Mouse (Mus musculus) adrenal gland, adult 8-10 months (tissue): Measurements from ENCODE around the gene Adgrl1. TPM values are rescaled to one million over a fixed set of nuclear protein-coding genes. Genes with fewer than 3 reads are reported as not detected.
"Not testable (repeated sequence)": the region's sequence is repeated elsewhere in the genome, so short reads cannot be mapped to it uniquely, and the experiment has no call there.

Source experiments
- DNase-seq: peaks from one replicate; pipeline ENCODE4 v3.0.0; 2022
- total RNA-seq, 4 experiments: library from RNA; stranded (reverse); gene quantifications; 2 replicates each; pipeline ENCODE4 v1.2.4; 2022

The Adgrl1 gene
- total RNA-seq, 4 experiments from 2014 or later, result 90.5 to 113 (median 105) TPM

- peak; percentile 99 for DNase-seq
Observed at GRCm38 (mm10) chr8:83955106-83955957, 55.4 kb downstream of the Adgrl1 start, which contains the start of the genes Gm10644 and Asf1b. Gene Gm10644 (minus strand): TSS chr8:83955205. Gene Asf1b (plus strand): TSS chr8:83955507.

GRCm38 (mm10) chr8:83955958-83956218 lies 56.0 kb downstream of the Adgrl1 start:
- DNase-seq, result no peak

GRCm38 (mm10) chr8:83956789-83957188 lies 56.9 kb downstream of the Adgrl1 start:
- no peak for DNase-seq

DNA sequence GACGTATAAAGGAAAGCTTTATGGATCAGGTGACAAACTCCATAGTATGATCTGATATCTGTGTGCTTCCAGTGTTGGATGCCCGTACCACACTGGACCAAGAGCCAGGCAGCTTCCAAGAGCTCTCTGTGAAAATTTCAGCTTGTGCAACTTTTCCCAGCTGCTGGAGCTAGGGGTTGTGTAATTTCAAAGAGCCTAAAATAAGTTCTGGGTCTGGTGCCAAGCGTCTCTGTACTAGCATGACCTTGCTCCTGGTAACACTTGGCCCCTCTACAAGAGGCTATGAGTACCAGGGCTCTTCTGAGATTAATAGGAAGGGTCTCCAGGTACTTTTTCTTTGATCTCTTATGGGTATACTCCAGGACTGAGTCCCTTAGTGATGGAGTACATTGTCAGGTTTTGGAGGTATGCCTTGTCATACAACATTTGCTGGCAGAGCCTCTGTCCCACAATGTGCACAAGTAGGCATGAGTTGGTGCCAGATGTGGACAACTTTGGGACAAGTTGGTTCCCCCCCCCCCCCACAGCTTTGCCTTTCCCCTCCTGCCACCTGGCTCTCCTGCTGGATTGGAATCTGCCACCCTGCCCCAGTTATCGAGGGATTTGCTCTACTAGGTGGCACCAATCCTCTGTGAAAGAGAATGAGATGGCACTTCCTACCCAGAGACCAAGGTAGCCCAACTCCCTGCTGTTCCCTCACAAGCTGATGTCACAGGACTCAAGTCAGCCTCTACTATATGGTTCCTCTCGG lies 64.3 kb downstream of the Adgrl1 start:
- peak; percentile 70 for DNase-seq

DNA sequence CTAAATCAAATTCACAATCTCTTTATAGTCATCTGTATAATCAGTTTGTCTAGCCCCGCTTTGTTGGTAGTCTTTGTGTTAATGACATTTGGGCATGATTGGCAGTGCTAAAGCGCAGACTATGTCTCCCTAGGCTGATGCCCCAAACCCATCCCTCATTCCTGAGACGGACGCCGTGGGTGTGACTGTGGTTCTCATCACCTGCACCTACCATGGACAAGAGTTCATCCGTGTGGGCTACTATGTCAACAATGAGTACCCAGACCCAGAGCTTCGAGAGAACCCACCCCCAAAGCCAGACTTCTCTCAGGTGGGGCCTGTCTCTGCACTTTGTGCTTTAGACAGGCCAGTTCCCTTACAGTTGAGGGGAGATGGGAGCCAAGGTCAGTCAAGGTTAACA lies 67.8 kb downstream of the Adgrl1 start:
- DNase-seq, result no peak

DNA sequence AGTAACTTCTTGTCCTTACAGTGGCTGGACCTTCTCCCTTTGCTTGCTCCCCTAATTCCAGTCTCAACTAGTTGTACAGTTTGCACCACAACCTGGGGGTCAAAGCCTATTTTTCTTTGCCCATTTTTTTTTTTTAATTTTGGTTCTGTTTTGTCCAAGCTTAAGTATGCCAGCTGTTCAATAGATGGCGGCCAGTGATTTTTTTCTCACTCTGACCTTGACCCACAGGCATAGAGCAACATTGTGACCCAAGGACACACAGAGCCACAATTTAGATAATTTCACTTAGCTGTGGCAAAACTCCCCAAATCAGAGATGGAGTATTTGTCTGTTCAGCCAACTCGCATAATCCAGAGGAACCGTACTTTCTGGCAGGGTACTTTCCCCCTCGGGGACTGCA lies 71.2 kb downstream of the Adgrl1 start:
- DNase-seq, result no peak

- no peak for DNase-seq
Observed at GRCm38 (mm10) chr8:83971661-83972060, 71.8 kb downstream of the Adgrl1 start.

- peak; percentile 99 for DNase-seq
Observed at GRCm38 (mm10) chr8:83972150-83973120, 72.5 kb downstream of the Adgrl1 start, which contains the start of gene Prkaca. Gene Prkaca (plus strand): TSS chr8:83972993.

DNA sequence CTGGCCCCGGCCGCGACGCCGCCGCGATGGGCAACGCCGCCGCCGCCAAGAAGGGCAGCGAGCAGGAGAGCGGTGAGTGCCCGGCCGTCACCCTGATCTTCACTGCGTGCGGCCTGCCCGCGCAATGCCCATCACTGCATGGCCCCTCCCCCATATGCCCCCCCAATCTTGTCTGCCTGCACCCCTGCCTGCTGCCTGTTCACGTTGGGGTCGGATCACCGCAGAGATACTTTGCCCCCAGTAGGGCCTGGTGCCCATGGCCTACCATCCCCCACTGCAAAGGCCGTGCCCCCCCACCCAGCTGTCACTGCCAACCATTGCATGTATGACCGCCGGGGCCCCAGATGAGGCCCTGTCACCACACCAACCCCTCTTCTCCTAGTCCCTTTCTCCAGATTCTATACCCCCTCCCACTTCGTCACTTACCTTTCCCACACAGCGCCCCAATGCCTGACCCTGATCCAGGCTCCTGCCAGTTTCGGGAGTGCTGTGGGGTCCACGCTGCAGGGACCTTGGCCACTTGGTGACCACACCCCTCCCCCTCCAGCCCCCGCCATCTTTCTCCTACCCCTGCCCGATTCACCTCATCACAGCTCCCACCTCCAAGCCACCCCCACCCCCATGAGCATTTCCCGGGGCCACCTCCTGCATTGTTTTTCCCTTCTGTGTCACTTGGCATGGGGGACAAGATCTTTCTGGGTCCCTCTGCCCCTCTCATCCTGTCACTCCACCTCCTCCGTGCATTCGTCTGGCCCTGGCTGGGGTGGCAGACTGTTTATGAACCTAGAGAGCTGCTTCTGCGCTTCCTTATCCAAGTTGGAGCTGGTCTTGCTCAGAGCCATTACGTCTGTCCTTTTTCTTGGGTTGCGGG lies 73.5 kb downstream of the Adgrl1 start:
- no peak for DNase-seq

- DNase-seq, result no peak
Observed at GRCm38 (mm10) chr8:83974521-83974920, 74.6 kb downstream of the Adgrl1 start.

DNA sequence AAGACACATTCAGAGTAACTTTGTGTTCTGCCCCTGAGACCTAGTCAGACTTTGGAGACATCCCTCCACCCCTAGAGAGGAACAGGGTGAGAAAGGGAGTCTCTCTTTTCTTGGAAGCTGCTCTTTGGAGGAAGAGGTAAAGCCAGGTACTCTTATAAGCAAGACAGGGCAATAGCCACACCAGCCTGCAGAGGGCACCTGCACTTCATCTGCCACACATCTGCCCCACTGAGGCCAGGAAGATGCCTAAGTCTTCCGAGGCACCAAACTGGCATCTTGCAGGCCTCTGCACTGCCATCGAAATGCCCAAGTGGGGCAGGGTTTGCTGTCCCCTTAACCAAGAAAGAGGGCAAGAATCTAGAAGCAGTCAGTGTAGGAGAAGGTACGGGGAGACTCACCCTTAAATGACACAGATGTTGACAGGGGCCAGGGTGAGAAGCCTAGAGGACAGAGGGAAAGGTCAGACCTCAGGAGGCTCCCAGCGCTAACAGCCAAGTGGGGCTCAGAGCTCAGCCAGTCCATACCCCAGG lies 76.3 kb downstream of the Adgrl1 start:
- DNase-seq, result no peak

DNA sequence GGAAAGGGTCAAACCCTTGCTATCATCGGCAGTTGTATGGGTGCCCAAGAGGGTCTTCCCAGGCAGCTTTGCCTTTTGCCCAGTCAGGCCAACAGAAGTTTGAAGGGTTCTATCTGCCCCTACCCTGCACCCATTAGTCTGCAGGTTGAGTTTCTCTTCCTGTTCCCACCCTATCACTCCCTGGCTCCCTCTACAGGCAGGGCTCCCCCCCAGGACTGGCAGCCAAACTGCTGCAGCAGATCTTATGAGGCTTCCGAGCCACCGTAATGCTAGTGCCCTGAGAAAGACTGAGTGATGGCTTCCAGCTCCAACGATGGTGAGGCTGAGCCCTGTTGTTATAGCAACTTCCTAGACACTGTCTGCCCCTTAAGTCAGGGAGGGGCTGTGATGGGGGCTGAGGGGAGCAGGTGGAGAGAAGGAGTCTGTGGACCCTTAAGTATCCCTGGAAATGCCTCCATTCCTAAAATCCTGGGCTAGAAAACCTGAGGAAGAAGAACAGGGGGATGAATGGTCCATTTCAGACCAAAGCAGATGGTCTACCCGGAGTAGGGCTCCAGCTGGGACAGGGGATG lies 77.0 kb downstream of the Adgrl1 start:
- DNase-seq, result no peak

- no peak for DNase-seq
Observed at GRCm38 (mm10) chr8:83977646-83978045, 77.7 kb downstream of the Adgrl1 start.

- DNase-seq, result no peak
Observed at GRCm38 (mm10) chr8:83978200-83978599, 78.3 kb downstream of the Adgrl1 start.

DNA sequence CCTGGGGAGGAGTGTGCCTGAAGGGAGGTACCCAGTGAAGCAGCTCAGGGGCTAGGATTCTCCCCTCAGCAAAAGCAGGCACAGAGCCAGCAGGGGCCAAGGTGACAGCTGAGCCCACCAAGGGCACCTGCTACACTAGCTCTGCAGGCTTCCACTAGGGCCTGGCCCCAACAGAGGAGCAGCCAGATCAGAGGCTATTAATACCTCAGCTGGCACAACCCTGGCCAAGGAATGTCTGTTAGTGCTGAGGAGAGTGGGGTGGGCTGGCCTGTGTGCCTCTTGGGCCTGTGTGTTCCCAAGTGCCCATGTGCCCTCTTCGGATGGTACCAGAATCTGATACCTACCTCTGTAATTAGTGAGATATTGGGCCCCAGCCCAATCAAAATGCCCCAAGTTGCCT lies 80.3 kb downstream of the Adgrl1 start:
- DNase-seq, result no peak

GRCm38 (mm10) chr8:83980845-83981244 lies 80.9 kb downstream of the Adgrl1 start:
- DNase-seq, result no peak

DNA sequence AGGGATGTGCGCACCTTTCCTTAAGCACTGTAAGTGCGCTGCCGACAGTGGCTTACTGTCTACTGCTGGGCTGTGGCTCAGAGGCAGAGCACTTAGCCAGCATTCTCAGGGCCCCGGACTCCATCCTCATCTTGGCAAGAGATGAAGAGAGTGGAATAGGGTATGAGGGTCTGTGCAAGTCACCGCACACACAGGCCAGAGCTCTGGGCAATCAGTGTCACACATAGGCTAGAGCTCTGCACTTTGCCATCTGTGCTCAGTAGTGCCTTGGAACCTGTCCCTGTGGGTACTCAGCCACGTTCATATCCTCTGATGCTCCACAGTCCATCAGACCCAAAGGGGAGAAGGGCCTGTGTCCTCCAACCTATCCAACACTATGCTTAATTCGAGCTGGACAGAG lies 81.6 kb downstream of the Adgrl1 start:
- DNase-seq, result no peak

- DNase-seq, result no peak
Observed at GRCm38 (mm10) chr8:83982449-83982848, 82.5 kb downstream of the Adgrl1 start.

- not testable (repeated sequence) for DNase-seq
Observed at GRCm38 (mm10) chr8:83983222-83983621, 83.3 kb downstream of the Adgrl1 start.

GRCm38 (mm10) chr8:83989243-83989642 lies 89.3 kb downstream of the Adgrl1 start:
- DNase-seq, result no peak

DNA sequence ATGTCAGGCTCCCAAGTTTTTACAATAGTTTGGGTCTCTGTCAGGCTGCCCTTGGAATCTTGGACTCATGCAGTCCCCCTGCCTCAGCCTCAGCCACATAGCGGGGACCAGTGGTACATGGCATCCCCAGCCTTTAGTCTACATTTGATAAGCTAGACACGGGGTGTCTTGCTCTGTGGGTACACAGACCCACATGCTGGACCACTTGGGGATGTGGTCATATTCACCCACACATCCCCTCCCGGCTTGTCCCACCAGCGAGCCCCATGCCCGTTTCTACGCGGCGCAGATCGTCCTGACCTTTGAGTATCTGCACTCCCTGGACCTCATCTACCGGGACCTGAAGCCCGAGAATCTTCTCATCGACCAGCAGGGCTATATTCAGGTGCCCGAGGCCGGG lies 90.3 kb downstream of the Adgrl1 start:
- no peak for DNase-seq
